Mouse (Mus musculus): ENCODE results near the gene Sgms2. TPM values are rescaled to one million over a fixed set of nuclear protein-coding genes. Genes with fewer than 3 reads are reported as not detected.
A peak's percentile ranks its signal among the peaks of the same experiment; 100 is the strongest.

Sgms2 gene
- polyA plus RNA-seq, 1 experiment from 2014 or later: 1.5 TPM

DNA sequence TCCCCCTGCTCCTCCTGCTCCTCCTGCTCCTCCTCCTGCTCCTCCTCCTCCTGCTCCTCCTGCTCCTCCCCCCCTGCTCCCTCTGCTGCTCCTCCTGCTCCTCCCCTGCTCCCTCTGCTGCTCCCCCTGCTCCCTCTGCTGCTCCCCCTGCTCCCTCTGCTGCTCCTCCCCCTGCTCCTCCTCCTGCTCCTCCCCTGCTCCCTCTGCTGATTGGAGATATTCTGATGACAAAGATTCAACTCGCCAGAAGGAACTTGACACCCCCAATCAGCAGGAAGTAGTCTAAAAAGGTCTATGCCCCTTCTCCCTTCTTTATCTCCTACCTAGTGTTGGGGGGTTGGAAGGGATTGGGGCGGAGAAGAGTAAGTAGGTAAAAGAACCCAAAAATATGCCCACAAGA is 173.0 kb downstream of the Sgms2 start:
- Histone ChIP-seq H3K36me3 (ENCODE audit: control insufficient read depth, insufficient read depth, low read length) (no peaks in the 10 kb centered on the region), H3K9ac (ENCODE audit: low read length) (no peak overlapping the region), H3K4me1 (ENCODE audit: control insufficient read depth, insufficient read depth, low read length) (no peaks in the 10 kb centered on the region), H3K9me3 (replicated peaks; ENCODE audit: control insufficient read depth, low read length) (no peaks in the 10 kb centered on the region), H3K4me2 (ENCODE audit: low read length) (no peak overlapping the region), H3K27ac (ENCODE audit: low read depth, low read length) (no peak overlapping the region), H3K27me3 (replicated peaks; ENCODE audit: control insufficient read depth, insufficient read depth, low read length) (no peaks in the 10 kb centered on the region), H3K4me3 (ENCODE audit: low read depth, low read length) (no peak overlapping the region)
- no peak for ATAC-seq
- WGBS: 59% methylated on average over 2 of the region's 2 CpGs
- no peak for DNase-seq (ENCODE audit: low spot score)

DNA sequence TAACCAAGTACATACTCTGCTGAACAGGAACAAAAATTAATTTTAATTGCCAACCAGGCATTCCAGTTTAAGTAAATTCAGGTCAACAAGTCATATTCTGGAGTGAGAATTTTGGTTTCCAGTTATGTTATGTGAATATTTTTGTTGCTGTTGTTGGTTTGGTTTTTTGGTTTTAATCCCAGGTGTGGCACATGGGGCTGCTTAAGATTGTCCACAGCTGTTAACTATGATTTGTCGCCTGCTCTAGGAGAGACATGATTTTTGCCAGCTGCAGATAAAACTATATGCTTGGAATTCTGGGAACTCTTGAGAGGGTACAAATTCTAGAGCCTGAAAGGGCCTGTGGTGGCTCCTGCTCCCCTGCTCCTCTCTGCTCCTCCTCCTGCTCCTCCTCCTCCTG is 174.1 kb downstream of the Sgms2 start:
- no peaks in the 10 kb centered on the region for H3K9me3 ChIP-seq (replicated peaks; ENCODE audit: control insufficient read depth, low read length)
- no peaks in the 10 kb centered on the region for H3K27me3 ChIP-seq (replicated peaks; ENCODE audit: control insufficient read depth, insufficient read depth, low read length)
- no peak overlapping the region for H3K4me2 ChIP-seq (ENCODE audit: low read length)
- no peaks in the 10 kb centered on the region for H3K36me3 ChIP-seq (ENCODE audit: control insufficient read depth, insufficient read depth, low read length)
- ATAC-seq (no peak), DNase-seq (ENCODE audit: low spot score) (no peak)
- no peak overlapping the region for H3K9ac ChIP-seq (ENCODE audit: low read length)
- no peaks in the 10 kb centered on the region for H3K4me1 ChIP-seq (ENCODE audit: control insufficient read depth, insufficient read depth, low read length)
- 90% methylated on average over 1 of the region's 1 CpGs for WGBS
- H3K4me3 ChIP-seq (ENCODE audit: low read depth, low read length): no peak overlapping the region
- H3K27ac ChIP-seq (ENCODE audit: low read depth, low read length): no peak overlapping the region

DNA sequence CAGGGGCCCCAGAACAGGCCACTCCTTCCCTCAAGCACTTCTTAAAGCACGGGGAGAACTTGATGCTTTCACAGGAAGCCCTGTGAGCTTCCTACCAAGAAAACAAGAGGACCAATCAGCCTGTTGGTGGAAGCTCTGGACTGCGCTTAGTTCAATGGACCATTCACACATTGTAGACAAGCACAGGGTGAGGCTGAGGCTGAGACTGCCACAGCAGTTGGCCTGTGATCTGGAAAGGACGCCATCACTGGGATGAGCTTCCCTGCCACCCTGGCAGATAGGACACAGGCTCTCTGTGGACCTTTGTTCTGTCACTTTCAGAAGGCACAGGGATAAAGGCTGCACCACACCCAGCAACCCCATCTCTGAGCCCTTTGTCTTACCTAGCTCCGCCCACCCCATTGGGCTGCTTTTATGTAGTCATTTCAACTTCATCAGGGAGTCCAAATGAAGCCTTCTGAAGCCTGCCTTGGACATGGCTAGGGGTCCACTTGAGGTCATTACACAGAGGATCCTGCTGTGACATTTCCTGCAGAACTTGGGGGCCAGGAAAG is 175.2 kb downstream of the Sgms2 start:
- no peaks in the 10 kb centered on the region for H3K4me1 ChIP-seq (ENCODE audit: control insufficient read depth, insufficient read depth, low read length)
- no peak overlapping the region for H3K4me2 ChIP-seq (ENCODE audit: low read length)
- H3K36me3 ChIP-seq (ENCODE audit: control insufficient read depth, insufficient read depth, low read length): no peaks in the 10 kb centered on the region
- no peaks in the 10 kb centered on the region for H3K9me3 ChIP-seq (replicated peaks; ENCODE audit: control insufficient read depth, low read length)
- no peak overlapping the region for H3K27ac ChIP-seq (ENCODE audit: low read depth, low read length)
- H3K9ac ChIP-seq (ENCODE audit: low read length): no peak overlapping the region
- DNase-seq (ENCODE audit: low spot score): no peak
- H3K27me3 ChIP-seq (replicated peaks; ENCODE audit: control insufficient read depth, insufficient read depth, low read length): no peaks in the 10 kb centered on the region
- H3K4me3 ChIP-seq (ENCODE audit: low read depth, low read length): no peak overlapping the region
- 54% methylated on average over 4 of the region's 4 CpGs for WGBS
- 0 out of 2 replicates have a peak, but pooled peaks have one; percentile 26 for ATAC-seq

DNA sequence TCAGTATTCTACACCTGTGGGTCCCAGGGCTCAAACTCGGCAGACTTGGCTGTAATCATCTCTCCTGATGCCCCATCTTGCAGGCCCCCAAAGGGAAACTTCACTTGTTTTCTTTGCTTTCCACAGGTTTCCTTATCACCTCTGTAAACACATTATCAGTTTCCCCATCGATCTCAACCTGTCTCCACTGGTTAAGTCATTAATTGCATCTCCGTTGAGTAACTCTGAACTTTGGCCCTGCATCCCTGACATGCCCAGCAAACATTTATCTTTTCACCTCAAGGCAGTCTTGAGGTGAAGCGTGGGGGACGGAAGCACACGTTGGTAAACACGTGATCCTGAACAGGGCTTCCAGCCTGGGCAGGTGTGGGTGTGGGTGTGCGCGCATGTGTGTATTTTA is 178.9 kb downstream of the Sgms2 start:
- 94% methylated on average over 9 of the region's 9 CpGs for WGBS
- H3K36me3 ChIP-seq (ENCODE audit: control insufficient read depth, insufficient read depth, low read length): no peaks in the 10 kb centered on the region
- DNase-seq (ENCODE audit: low spot score): no peak
- H3K27me3 ChIP-seq (replicated peaks; ENCODE audit: control insufficient read depth, insufficient read depth, low read length): no peaks in the 10 kb centered on the region
- H3K4me3 ChIP-seq (ENCODE audit: low read depth, low read length): no peak overlapping the region
- H3K27ac ChIP-seq (ENCODE audit: low read depth, low read length): no peak overlapping the region
- H3K9me3 ChIP-seq (replicated peaks; ENCODE audit: control insufficient read depth, low read length): no peaks in the 10 kb centered on the region
- H3K4me1 ChIP-seq (ENCODE audit: control insufficient read depth, insufficient read depth, low read length): no peaks in the 10 kb centered on the region
- H3K9ac ChIP-seq (ENCODE audit: low read length): no peak overlapping the region
- no peak for ATAC-seq
- H3K4me2 ChIP-seq (ENCODE audit: low read length): no peak overlapping the region

DNA sequence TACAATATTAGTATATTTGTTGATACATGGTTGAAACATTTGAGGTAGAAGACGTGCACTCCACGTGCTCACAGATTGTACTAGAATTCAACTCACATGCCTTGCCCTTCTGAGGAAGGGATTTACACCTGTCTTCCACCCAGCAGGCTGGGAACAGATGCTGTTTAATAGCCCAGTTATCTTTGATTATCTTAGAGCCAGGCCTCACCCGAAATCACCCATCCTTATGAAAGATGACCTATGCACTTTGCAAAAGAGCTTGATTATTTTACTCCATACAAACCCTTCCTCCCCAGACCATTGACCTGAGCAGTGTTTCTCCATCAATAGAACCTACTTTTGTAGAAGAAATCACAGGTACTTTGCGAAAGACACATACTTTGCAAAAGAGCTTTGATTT is 180.6 kb downstream of the Sgms2 start:
- Histone ChIP-seq H3K36me3 (ENCODE audit: control insufficient read depth, insufficient read depth, low read length) (no peaks in the 10 kb centered on the region), H3K4me2 (ENCODE audit: low read length) (no peak overlapping the region), H3K4me3 (ENCODE audit: low read depth, low read length) (no peak overlapping the region), H3K9ac (ENCODE audit: low read length) (no peak overlapping the region), H3K9me3 (replicated peaks; ENCODE audit: control insufficient read depth, low read length) (no peaks in the 10 kb centered on the region), H3K27ac (ENCODE audit: low read depth, low read length) (no peak overlapping the region), H3K4me1 (ENCODE audit: control insufficient read depth, insufficient read depth, low read length) (no peaks in the 10 kb centered on the region), H3K27me3 (replicated peaks; ENCODE audit: control insufficient read depth, insufficient read depth, low read length) (no peaks in the 10 kb centered on the region)
- ATAC-seq: no peak
- no peak for DNase-seq (ENCODE audit: low spot score)
- 87% methylated on average over 4 of the region's 4 CpGs for WGBS

DNA sequence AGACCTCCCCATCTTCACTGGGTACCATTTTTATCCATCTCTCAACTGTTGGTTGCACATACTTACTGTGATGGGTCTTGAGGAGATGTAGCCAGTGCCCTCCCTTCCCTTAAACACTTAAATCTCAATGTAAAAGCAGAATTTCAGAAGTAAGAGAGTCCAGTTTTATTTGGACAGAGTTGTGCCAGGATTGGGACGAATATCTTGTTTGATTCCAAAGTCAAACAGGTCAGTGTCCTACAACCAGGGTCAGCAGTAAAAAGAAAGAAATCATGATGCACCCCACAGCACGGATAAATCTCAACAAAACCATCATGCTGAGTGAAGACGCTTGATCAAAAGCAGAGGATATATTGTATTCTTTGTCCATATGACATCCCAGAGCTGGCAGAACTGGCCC is 183.4 kb downstream of the Sgms2 start:
- Histone ChIP-seq H3K27ac (ENCODE audit: low read depth, low read length) (no peak overlapping the region), H3K4me2 (ENCODE audit: low read length) (no peak overlapping the region), H3K4me3 (ENCODE audit: low read depth, low read length) (no peak overlapping the region), H3K36me3 (ENCODE audit: control insufficient read depth, insufficient read depth, low read length) (no peaks in the 10 kb centered on the region), H3K9me3 (replicated peaks; ENCODE audit: control insufficient read depth, low read length) (no peaks in the 10 kb centered on the region), H3K4me1 (ENCODE audit: control insufficient read depth, insufficient read depth, low read length) (no peaks in the 10 kb centered on the region), H3K9ac (ENCODE audit: low read length) (no peak overlapping the region), H3K27me3 (replicated peaks; ENCODE audit: control insufficient read depth, insufficient read depth, low read length) (no peaks in the 10 kb centered on the region; the same call in 1 of the 2 replicates)
- no peak for ATAC-seq
- no peak for DNase-seq (ENCODE audit: low spot score)
- WGBS: 90% methylated on average over 3 of the region's 3 CpGs

DNA sequence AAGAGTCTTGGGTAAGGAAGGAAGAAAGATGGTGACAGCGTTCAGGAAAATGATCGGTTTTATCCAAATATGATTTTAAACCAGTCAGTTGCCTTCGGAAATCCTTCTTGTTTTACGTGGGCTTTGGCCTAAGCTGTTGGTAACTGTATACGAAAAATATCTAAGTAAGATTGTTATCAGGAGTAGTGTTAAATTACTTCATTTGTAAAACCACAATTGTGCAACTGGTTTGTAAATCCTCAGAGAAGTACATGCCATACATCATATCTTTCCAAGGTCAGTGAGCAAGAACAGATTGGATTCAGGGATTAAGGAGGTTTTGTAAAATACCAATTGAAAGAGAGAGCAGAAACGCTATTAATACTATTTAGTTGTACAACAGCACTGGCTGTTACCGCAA is 185.0 kb downstream of the Sgms2 start:
- Histone ChIP-seq H3K36me3 (ENCODE audit: control insufficient read depth, insufficient read depth, low read length) (no peaks in the 10 kb centered on the region), H3K4me1 (ENCODE audit: control insufficient read depth, insufficient read depth, low read length) (no peaks in the 10 kb centered on the region), H3K27ac (ENCODE audit: low read depth, low read length) (no peak overlapping the region), H3K4me3 (ENCODE audit: low read depth, low read length) (no peak overlapping the region), H3K9me3 (replicated peaks; ENCODE audit: control insufficient read depth, low read length) (no peaks in the 10 kb centered on the region), H3K9ac (ENCODE audit: low read length) (no peak overlapping the region), H3K4me2 (ENCODE audit: low read length) (no peak overlapping the region), H3K27me3 (replicated peaks; ENCODE audit: control insufficient read depth, insufficient read depth, low read length) (no peaks in the 10 kb centered on the region; the same call in 1 of the 2 replicates)
- DNase-seq (ENCODE audit: low spot score) (no peak), ATAC-seq (no peak)
- WGBS: 89% methylated on average over 7 of the region's 7 CpGs

DNA sequence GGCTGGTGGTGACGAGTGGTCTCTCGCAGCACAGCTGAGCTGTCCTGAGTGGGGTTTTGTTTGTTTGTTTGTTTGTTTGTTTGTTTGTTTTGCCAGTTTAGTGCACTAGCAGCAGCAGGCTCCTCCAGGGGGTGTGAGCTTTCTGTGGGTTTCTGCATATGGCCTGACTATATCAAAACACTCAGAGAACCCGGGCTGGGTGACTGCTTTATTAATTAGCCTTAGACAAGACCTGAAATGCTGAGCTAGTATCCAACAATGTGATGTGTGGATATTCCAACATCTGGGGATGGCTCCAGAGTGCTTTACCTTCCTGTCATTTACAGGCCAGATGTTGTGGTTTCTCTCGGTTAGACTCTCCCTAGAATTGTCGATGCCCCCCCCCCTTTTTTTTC is 187.9 kb downstream of the Sgms2 start:
- 18% methylated on average over 5 of the region's 5 CpGs for WGBS
- Histone ChIP-seq H3K4me3 (ENCODE audit: low read depth, low read length) (peak overlapping the region; percentile 73), H3K27me3 (replicated peaks; ENCODE audit: control insufficient read depth, insufficient read depth, low read length) (no peaks in the 10 kb centered on the region; the same call in 1 of the 2 replicates), H3K27ac (ENCODE audit: low read depth, low read length) (no peak overlapping the region), H3K9ac (ENCODE audit: low read length) (peak overlapping the region; percentile 75), H3K36me3 (ENCODE audit: control insufficient read depth, insufficient read depth, low read length) (no peaks in the 10 kb centered on the region), H3K9me3 (replicated peaks; ENCODE audit: control insufficient read depth, low read length) (no peaks in the 10 kb centered on the region), H3K4me2 (ENCODE audit: low read length) (peak overlapping the region; percentile 95), H3K4me1 (ENCODE audit: control insufficient read depth, insufficient read depth, low read length) (no peaks in the 10 kb centered on the region)
- ATAC-seq (peak; percentile 38), DNase-seq (ENCODE audit: low spot score) (no peak)

DNA sequence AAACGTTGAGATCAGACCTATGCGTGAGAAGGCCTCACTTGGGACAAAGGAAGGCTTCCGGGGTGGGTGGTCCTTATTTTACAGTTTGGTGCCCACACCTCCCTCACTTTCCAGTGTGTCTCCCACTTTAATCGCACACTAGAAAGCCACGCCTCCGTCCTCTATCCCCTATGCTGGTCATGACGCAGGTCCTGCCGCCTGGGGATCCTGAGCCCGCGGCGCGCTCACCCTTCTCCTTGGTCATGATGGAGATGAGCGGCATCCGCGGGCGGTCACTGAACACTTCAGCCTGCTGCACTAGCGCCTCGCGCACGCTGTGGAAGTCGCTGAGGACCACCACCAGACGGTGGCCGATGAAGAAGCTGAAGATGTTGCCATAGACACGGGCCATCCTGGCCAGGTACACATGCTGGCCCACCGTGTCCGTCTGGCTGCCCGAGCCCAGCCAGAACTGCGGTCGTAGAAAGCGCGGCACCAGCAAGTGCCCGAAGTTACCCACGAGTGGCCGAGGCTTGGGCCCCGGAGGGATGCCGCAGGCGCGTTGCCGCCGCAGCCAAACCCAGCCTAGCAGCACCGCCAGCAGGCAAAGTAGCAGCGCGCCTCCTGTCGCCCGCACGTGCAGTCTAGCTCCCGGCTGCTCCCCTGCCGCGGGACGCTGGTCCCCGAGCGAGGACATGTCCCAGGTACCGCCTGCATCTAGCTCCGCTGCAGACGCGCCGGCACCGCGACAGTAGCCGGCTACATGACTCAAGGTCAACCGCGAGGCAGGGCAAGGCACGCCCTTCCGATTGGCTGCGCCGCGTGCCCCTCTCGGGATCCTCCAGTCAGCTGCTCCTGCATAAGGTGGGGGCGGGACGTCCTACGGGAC is 188.5 kb downstream of the Sgms2 start, which contains the start of gene Cyp2u1:
TSS of gene Cyp2u1 (minus strand) at position 776 of the 868 bp plus-strand sequence.
- peak; percentile 99 for ATAC-seq

More for the DNA sequence above, 188.5 kb downstream of the Sgms2 start, which contains the start of gene Cyp2u1:
- Histone ChIP-seq H3K27ac (ENCODE audit: low read depth, low read length) (peak within 1 kb of the TSS; percentile 70), H3K9ac (ENCODE audit: low read length) (peak within 1 kb of the TSS; percentile 75), H3K9me3 (replicated peaks; ENCODE audit: control insufficient read depth, low read length) (no peaks in the 10 kb centered on the region), H3K36me3 (ENCODE audit: control insufficient read depth, insufficient read depth, low read length) (no peaks in the 10 kb centered on the region), H3K27me3 (replicated peaks; ENCODE audit: control insufficient read depth, insufficient read depth, low read length) (no peaks in the 10 kb centered on the region; the same call in 1 of the 2 replicates), H3K4me2 (ENCODE audit: low read length) (peak within 1 kb of the TSS; percentile 95), H3K4me1 (ENCODE audit: control insufficient read depth, insufficient read depth, low read length) (no peaks in the 10 kb centered on the region), H3K4me3 (ENCODE audit: low read depth, low read length) (peak within 1 kb of the TSS; percentile 73)
- under 1% methylated on average over 71 of the region's 71 CpGs for whole genome bisulfite sequencing
- peak; percentile 94 for DNase-seq (ENCODE audit: low spot score)

Measured in forebrain, embryonic 14.5 days (tissue).